Mouse (Mus musculus) hindbrain, embryonic 13.5 days (tissue): ENCODE measurements at regions not wholly inside any gene's neighbourhood (a gene's known extent, or its start where the extent isn't known, plus 50 kb on each side); places are given as distances from the start of the nearest gene placed in this dataset.

Source experiments
- ATAC-seq: fragments of 200-750 bp; cut with Nextera tagmentation; 2 replicates; pipeline ENCODE4 v1.8.0; 2017; ENCODE audit warnings: moderate TSS enrichment; ENCODE audit not compliant: low FRiP score
- H3K27ac ChIP-seq: fragments of 300-500 bp; sonication (generic); 2 replicates; pipeline ENCODE4 v1.5.1; 2015; ENCODE audit warnings: inconsistent platforms, mild to moderate bottlenecking, moderate library complexity
- H3K27me3 ChIP-seq: fragments of 300-500 bp; sonication (generic); 2 replicates; pipeline ENCODE4 v1.6.1; 2015; ENCODE audit warnings: mild to moderate bottlenecking, inconsistent platforms
- H3K36me3 ChIP-seq: fragments of 300-500 bp; sonication (generic); 2 replicates; pipeline ENCODE4 v1.6.1; 2015; ENCODE audit warnings: mild to moderate bottlenecking, inconsistent platforms
- H3K4me1 ChIP-seq: fragments of 300-500 bp; sonication (generic); replicated peaks from 2 replicates; pipeline ENCODE4 v1.6.1; 2015; ENCODE audit warnings: inconsistent platforms
- H3K4me2 ChIP-seq: fragments of 300-500 bp; sonication (generic); 2 replicates; pipeline ENCODE4 v1.6.1; 2015; ENCODE audit warnings: inconsistent platforms, mild to moderate bottlenecking, moderate library complexity
- H3K4me3 ChIP-seq: fragments of 300-500 bp; sonication (generic); 2 replicates; pipeline ENCODE4 v1.5.1; 2015; ENCODE audit warnings: mild to moderate bottlenecking, inconsistent platforms
- H3K9ac ChIP-seq: fragments of 300-500 bp; sonication (generic); 2 replicates; pipeline ENCODE4 v1.6.1; 2015; ENCODE audit warnings: mild to moderate bottlenecking, inconsistent platforms
- H3K9me3 ChIP-seq: fragments of 300-500 bp; sonication (generic); 2 replicates; pipeline ENCODE4 v1.6.1; 2016; ENCODE audit warnings: inconsistent platforms
- WGBS: fragments of 180-500 bp; shearing (Covaris S2); methylation state at CpG from one replicate; pipeline ENCODE4 v1.1.7; 2015; 5-methylcytosine and 5-hydroxymethylcytosine counted together

- Histone ChIP-seq H3K9ac (no peak overlapping the region), H3K27me3 (peaks cover 34% of the 10 kb centered on the region), H3K4me2 (no peak overlapping the region), H3K9me3 (no peaks in the 10 kb centered on the region), H3K4me1 (peaks cover 26% of the 10 kb centered on the region), H3K27ac (no peak overlapping the region), H3K4me3 (no peak overlapping the region), H3K36me3 (no peaks in the 10 kb centered on the region)
- 64% methylated on average over 2 of the region's 2 CpGs for WGBS
- no peak for ATAC-seq
These were observed 94.5 kb downstream of the Gpr139 start for GRCm38 (mm10) chr7:119089931-119090330.

- Histone ChIP-seq H3K4me3 (no peak overlapping the region), H3K27me3 (peaks cover 46% of the 10 kb centered on the region), H3K9ac (no peak overlapping the region), H3K27ac (no peak overlapping the region), H3K4me2 (no peak overlapping the region), H3K36me3 (no peaks in the 10 kb centered on the region), H3K9me3 (no peaks in the 10 kb centered on the region), H3K4me1 (peaks cover 26% of the 10 kb centered on the region)
- 74% methylated on average over 2 of the region's 2 CpGs for WGBS
- no peak for ATAC-seq
These were observed 93.5 kb upstream of the Gprc5b start for GRCm38 (mm10) chr7:119088537-119088936.

- peak; percentile 53 for ATAC-seq
- Histone ChIP-seq H3K36me3 (no peaks in the 10 kb centered on the region), H3K4me3 (no peak overlapping the region), H3K9me3 (no peaks in the 10 kb centered on the region), H3K4me1 (peaks cover 26% of the 10 kb centered on the region), H3K4me2 (no peak overlapping the region), H3K9ac (no peak overlapping the region), H3K27ac (no peak overlapping the region), H3K27me3 (peaks cover 52% of the 10 kb centered on the region)
- WGBS, result 45% methylated on average over 7 of the region's 7 CpGs
These were observed 92.9 kb upstream of the Gprc5b start for GRCm38 (mm10) chr7:119087723-119088419.

GRCm38 (mm10) chr7:119085696-119086451, 90.9 kb upstream of the Gprc5b start:
- Histone ChIP-seq H3K27me3 (peaks cover 46% of the 10 kb centered on the region), H3K4me2 (no peak overlapping the region)
- ATAC-seq, result peak; percentile 60; the same call in 1 of the 2 replicates

GRCm38 (mm10) chr7:119076712-119077619, 82.0 kb upstream of the Gprc5b start:
- Histone ChIP-seq H3K9ac (no peak overlapping the region), H3K36me3 (no peaks in the 10 kb centered on the region), H3K4me2 (no peak overlapping the region), H3K27me3 (0 out of 2 replicates have a peak, but pooled peaks cover 4% of the 10 kb centered on the region), H3K4me1 (0 out of 2 replicates have a peak, but pooled peaks cover 6% of the 10 kb centered on the region), H3K27ac (peak overlapping the region; percentile 44; the same call in 1 of the 2 replicates), H3K4me3 (no peak overlapping the region), H3K9me3 (no peaks in the 10 kb centered on the region)
- ATAC-seq, result peak; percentile 68
- 56% methylated on average over 12 of the region's 12 CpGs for WGBS

More at GRCm38 (mm10) chr7:119085696-119086451, 90.9 kb upstream of the Gprc5b start:
- no peak overlapping the region for H3K9ac ChIP-seq
- no peaks in the 10 kb centered on the region for H3K9me3 ChIP-seq
- no peak overlapping the region for H3K4me3 ChIP-seq
- peaks cover 26% of the 10 kb centered on the region for H3K4me1 ChIP-seq
- WGBS, result 26% methylated on average over 13 of the region's 13 CpGs
- H3K27ac ChIP-seq, result no peak overlapping the region
- no peaks in the 10 kb centered on the region for H3K36me3 ChIP-seq

GRCm38 (mm10) chr7:119066026-119066425, 71.0 kb upstream of the Gprc5b start:
- whole genome bisulfite sequencing, result 71% methylated on average over 2 of the region's 2 CpGs

More at GRCm38 (mm10) chr7:119066026-119066425, 71.0 kb upstream of the Gprc5b start:
- Histone ChIP-seq H3K36me3 (no peaks in the 10 kb centered on the region), H3K4me2 (no peak overlapping the region), H3K4me1 (no peaks in the 10 kb centered on the region), H3K4me3 (no peak overlapping the region), H3K9me3 (no peaks in the 10 kb centered on the region), H3K9ac (no peak overlapping the region), H3K27ac (no peak overlapping the region), H3K27me3 (0 out of 2 replicates have a peak, but pooled peaks cover 2% of the 10 kb centered on the region)
- ATAC-seq, result no peak
